Mouse (Mus musculus) spleen, adult 18-20 months (tissue): Measurements from ENCODE around the gene Dscam.

Experiments used
- DNase-seq, 2 experiments: peaks; one replicate each; pipeline ENCODE4 v3.0.0; 2022; ENCODE audit warnings: mixed read lengths in 2 of 2

The Dscam gene

GRCm38 (mm10) chr16:97016244-97016850 is 154.2 kb downstream of the Dscam start:
- no peak for DNase-seq

GRCm38 (mm10) chr16:97014343-97014742 is 156.2 kb downstream of the Dscam start:
- no peak for DNase-seq

DNA sequence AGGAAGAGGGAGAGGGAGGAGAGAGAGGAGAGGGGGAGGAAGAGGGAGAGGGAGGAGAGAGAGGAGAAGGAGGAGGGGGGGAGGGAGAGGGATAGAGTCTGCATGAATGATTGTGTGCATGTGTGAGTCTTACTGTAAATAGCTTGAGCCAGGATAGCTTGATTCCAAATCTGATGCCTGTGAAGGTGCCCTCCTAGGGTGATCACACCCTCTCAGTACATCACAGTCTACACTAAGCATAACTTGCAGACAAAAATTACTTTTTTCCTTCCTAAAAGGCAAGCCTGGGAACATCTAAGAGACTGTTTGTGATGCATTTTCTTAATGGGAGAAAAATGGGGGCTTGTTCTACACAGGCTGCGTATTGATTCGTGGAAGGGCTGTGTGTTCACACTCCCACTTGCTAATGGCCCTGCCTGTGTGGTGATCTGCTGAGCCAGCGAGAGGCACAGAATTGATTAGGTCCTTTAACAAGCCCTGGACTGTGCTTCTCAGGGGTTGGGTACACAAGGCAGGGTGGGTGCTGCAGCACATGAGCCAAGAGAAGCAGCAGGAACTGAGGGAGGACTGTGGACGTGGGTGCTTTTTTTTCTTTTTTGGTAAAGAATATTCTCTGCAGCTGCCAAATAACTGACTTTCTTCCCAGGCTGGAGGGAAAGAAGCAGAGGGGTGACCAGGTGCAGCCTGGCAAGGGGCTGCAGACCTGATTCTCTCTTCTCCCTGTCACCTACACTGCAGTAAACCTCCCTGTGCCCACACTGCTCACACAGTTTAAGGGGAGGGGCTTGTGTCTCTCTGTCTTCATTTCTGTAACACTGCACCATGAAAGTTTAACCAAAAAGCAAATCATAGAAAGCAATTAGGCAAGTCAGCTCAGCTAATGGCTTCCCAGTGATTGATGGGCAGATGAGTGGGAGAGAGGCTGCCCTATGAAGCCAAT is 161.2 kb downstream of the Dscam start:
- no peak for DNase-seq

DNA sequence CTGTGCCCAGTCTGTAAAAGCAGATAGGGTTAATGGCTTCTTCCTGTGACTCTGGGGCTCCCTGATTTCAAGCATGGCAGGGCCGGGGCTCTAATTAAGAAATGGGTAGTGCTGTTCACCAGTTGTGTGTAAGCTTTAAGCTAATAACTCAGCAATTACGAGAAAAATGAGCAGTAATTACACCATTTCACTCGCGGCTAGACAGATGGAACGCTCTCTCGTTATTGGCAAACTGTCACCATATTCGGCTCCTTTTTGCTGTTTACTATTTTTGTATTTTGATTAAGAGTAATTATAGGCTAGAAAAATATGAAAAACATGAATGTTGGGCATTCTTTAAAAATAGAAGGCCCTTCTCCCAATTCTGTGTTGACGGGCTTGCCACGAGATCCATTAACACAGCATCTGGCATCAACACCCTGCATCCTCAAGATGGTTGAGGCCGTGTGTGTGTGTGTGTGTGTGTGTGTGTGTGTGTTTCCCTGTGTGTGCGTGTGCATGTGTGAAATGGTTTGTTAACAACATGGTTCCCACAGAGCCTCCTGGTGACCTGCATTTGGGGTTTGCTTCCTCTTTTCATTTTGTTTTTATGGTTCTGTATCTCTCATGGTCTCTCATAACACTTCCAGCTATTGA is 162.5 kb downstream of the Dscam start:
- no peak for DNase-seq

DNA sequence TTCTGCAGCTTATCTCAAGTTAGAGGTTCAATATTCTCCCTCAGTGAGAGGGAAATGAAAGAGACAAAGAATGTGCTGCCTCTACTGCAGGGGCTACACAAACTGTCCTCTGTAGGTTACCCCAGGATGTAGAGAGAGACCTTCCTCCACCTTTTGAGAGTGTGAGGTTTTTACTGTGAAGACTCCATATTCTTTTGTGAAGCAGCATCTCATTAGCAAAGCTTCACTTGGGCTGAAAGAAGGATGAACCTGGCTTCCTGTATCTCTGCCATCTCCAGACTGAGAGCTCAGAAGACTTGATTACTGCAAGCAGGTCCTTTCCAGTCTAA is 163.7 kb downstream of the Dscam start:
- DNase-seq = no peak

DNA sequence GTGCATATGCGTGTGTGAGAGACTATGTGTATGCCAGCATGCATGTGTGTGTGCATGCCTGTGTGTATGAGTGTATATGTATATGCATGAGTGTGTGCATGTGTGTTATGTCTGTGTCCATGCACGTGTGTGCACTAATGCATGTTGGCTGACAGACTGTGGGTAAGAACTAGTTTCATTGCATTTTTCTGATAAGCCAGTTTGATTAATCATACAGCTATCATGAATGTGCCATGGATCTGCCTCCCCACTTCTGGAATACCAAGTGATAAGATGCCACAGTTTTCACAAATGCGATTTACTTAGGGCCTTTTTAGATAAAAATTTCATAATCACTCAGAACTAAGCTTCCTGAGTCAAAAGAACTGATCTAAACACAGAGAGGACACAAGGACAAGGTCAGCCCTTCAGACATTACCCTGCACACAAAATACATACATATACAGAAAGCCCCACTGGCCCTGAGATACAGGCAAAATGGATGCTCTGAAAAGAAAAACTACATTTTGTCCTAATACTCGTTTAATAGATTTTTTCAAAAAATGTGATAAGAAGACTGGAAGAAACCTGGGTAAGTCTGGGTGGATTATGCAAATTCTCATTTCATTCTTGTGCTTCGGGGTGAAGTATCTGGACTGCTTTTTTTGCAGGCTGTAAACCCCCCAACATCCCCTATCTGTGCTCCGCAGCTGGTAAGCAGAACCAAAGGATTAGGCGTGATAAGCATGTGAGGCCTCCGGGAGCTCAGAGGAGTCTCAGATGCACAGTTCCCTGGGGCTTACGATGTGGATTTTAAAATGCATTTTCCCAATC is 164.3 kb downstream of the Dscam start:
- DNase-seq = no peak

DNA sequence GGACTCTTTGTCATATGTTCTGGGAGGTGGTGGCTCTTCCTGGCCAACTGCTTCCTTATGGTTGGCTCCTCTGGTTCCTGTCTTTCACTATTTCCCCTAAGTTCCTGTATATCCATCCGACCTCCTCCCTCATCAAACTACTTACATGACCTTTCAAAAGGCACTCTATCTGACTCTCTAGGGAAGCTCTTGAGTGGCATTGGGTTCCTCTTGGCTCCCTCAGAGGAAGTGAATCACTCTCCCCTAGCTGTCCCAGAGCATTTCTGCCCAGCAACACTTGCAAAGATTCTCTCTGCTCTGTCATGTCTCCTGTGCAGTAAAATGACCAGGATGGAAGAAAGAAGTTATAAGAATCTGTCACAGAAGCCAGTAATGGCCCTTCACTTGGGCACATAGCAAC is 166.6 kb downstream of the Dscam start:
- no peak for DNase-seq

DNA sequence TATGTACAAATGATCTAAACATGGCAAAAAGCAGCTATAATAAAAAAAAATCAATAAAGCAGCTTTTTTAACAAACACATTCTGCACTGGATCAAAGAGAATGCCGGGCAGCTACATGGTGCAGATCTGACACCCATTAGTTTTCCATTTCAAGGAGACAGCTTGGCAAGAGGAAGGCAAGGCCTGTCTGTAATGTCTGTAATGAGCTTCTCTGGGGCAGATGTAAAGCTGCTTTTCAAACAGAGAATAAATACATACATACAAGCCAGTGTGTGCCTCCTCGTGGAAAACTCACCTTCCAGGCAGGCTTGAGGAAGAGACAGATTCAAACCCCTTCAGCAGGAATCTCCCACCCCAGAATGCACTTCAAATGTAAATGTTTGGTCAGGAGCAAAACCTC is 167.7 kb downstream of the Dscam start:
- no peak for DNase-seq

DNA sequence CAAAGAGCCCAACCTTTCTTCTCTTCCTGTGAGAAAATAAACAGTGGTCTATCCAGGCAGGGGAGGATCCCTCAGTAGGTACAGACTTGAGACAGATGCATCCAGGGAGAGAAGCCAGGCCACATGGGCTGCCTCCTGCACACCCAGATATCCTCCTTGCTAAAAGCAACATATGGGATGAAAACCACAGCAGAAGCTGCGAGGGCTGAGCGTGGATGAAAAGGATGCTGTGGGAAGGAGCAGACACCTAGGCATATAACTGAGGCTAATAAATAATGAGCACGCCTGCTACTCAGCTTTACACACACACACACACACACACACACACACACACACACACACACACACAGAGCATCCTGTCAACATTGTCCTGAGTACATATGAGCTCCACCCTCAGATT is 168.4 kb downstream of the Dscam start:
- no peak for DNase-seq

GRCm38 (mm10) chr16:96996854-96997253 is 173.7 kb downstream of the Dscam start:
- DNase-seq = no peak

DNA sequence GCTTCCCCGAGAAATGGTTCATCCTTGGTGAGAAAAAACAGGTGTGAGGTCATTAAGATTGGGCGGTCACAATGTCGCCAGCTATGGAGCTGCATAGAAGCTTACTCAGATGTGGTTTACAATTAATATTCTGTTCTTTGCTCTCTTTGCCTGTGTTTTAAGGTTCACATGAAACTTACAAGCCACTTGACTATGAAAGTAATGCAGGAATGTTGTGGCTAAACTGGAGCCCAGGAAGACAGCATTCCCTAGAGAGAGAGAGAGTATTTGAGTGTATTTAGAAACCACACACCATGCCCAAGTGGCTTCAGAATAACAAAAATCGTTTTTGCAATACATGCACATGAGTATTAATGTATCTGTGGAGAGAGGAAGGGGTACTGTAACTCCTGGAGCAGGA is 174.7 kb downstream of the Dscam start:
- no peak for DNase-seq

GRCm38 (mm10) chr16:96987396-96987795 is 183.2 kb downstream of the Dscam start:
- DNase-seq = no peak

DNA sequence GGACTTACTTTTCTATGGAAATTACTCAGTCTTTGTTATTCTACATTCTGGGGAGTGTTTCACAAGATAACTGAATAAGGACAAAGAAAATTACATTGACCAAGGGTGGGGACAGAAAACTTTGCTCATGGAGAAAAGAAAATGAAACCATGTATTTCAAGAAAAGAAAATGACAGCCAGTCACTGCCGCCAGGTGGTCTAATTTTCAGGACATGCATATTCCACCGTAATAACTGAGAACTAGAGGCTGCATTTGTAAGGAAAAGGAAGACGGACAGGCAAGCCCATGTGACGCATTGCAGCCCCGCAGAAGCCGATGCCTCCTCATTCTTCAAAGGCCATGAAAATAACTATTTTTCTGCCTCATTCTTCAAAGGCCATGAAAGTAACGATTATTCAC is 197.3 kb downstream of the Dscam start:
- no peak for DNase-seq

DNA sequence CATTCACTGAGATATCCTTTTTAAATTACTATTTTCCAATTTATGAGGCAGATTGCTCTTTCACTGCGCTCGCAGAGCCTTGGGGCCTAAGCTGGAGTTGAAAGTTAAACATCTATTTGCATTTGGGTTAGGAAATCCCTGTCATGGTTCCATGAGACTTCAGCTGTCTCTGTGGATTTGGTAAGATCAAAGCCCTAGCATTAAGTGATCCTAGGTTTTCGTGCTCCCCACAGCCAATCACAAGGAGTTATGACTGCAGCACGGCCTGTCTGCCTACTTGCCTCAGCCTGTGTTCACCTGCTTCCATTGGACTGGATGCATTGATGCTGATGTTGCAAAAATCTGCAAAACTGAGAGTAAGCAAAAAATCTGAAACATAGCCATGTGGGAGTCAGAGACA is 198.8 kb downstream of the Dscam start:
- no peak for DNase-seq

DNA sequence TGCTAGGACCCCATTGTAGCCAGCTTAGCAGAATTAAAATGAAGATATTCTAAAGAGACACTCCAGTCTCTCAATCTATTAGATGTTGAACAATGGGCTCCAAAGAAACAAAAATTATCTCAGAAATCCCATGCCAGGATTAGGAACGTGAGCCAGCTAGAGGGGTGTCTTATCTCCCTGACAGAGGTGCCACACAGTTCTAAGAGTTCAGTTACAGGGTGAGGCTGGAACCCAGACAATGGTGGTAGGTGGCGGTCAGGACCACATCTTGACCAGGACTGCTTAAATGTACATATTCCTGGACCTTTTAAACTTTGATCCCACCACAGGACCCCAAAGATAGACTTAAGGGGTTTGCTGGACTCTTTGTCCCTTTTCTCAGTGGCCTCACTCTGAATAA is 200.1 kb downstream of the Dscam start:
- no peak for DNase-seq

GRCm38 (mm10) chr16:96969643-96970042 is 200.9 kb downstream of the Dscam start:
- no peak for DNase-seq

DNA sequence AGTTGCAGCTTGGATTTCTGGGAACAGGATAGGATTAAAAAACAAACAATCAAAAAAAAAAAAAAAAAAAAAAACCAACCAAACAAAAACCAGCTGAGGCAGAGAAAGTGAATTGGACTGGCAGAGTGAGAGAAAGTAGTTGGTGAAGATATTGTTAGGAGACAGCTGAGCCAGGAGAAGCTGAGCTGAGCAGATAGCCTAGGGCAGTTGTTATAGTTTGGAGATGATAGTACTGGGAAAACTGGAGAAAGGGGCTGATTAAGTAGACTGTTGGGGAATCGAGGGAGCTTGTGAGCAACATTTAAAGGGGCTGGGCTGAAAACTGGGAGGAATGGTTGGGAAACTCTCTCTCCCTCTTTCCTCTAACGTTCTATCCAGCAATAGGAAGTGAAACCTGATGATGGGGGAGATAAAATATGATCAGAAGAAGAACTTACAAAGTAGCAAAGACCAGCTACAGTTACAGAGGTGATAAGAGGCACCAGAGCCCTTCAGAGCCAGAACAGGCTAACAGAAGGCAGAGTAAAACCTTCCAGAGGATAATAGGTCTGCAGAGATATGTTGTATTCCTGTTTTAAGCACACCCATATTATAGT is 201.6 kb downstream of the Dscam start:
- DNase-seq = no peak

- no peak for DNase-seq
Measured at GRCm38 (mm10) chr16:96959695-96960094, 210.9 kb downstream of the Dscam start.

GRCm38 (mm10) chr16:96945468-96946302 is 224.9 kb downstream of the Dscam start:
- DNase-seq = no peak

DNA sequence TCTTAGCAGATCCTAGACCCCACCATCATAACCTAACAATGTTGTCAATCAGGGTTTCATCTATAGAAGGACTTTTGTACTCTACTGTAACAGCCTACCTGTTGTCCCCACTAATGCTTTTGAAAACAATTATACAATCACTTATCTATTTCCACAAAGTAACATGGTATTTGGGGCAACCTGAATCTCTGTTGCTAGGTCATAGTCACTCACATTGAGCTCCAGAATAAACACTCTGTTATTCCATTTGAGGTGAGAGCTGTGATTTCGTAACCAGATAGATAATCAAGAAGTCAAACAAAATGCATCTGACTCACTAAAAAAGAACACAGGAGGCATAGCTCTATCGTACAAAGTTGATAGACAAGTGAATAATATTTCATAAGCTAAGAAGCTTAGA is 226.9 kb downstream of the Dscam start:
- DNase-seq = no peak

- no peak for DNase-seq
Measured at GRCm38 (mm10) chr16:96934795-96935194, 235.8 kb downstream of the Dscam start.

DNA sequence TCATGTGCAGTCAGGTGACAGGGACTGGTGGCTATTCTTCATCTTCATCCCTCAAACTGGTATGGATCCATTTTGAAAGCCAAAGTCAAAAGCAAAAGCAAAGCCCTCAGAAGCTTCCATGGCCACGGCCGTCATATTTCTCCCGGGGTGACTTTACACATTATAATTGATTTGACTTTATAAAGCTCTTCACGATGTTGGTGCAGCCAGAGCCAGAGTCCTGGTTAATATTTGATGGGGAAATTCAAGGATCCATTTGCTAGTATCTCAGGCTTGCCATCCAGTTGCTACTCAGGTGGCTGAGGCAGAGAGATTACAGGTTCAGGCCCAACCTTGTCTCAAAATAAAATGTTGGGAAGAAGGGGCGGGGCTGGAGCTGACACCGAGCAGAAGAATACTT is 238.3 kb downstream of the Dscam start:
- no peak for DNase-seq
